Mouse (Mus musculus): ENCODE data around the gene Gm42674. TPM values are rescaled to one million over a fixed set of nuclear protein-coding genes. Genes with fewer than 3 reads are reported as not detected.

Gene Gm42674
- polyA plus RNA-seq, 1 experiment from 2014 or later = not detected

DNA sequence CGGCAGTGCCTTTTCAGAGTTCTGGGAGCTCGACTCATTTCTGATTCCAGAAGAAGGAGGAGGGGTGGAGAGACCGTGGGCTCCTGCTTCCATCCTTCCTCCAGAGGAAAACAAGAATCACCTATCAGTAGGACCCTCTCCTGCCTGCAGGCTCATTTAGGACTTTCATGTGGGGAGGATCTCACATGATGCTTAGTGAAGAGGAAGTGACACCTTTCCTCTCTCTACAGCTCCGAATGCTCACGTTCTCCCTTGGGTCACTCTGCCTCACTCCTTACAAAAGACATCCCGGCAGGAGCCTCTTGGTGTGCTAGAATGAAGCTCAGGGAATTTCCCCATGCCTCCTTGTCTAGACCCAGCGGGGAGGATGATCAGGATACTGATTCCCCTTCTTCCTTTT is 19.8 kb downstream of the Gm42674 start:
- Histone ChIP-seq H3K36me3 (replicated peaks; ENCODE audit: insufficient read depth, low read length) (no peaks in the 10 kb centered on the region), H3K27me3 (ENCODE audit: insufficient read depth, low read length) (no peaks in the 10 kb centered on the region), H3K9ac (replicated peaks) (no peak overlapping the region), H3K4me2 (ENCODE audit: low read depth, low read length) (no peak overlapping the region), H3K4me3 (ENCODE audit: low read depth, low read length) (no peak overlapping the region), H3K4me1 (ENCODE audit: insufficient read depth) (no peaks in the 10 kb centered on the region), H3K27ac (ENCODE audit: low read depth) (no peak overlapping the region), H3K9me3 (ENCODE audit: low read length) (no peaks in the 10 kb centered on the region)
- ATAC-seq (no peak), DNase-seq (no peak)
- 39% methylated on average over 7 of the region's 7 CpGs for WGBS (ENCODE audit: insufficient replicate concordance)
- no peak for TF ChIP-seq CTCF (IDR thresholded peaks at IDR 0.05; ENCODE audit: low read depth)
- no peak for TF ChIP-seq EP300 (IDR thresholded peaks at IDR 0.05; ENCODE audit: low read depth)

GRCm38 (mm10) chr3:90623435-90624071 is 21.8 kb downstream of the Gm42674 start:
- H3K4me3 ChIP-seq (ENCODE audit: low read depth, low read length) = no peak overlapping the region
- ATAC-seq (no peak), DNase-seq (no peak)
- H3K4me1 ChIP-seq (ENCODE audit: insufficient read depth) = no peaks in the 10 kb centered on the region
- 57% methylated on average over 2 of the region's 2 CpGs for WGBS (ENCODE audit: insufficient replicate concordance)
- no peak overlapping the region for H3K27ac ChIP-seq (ENCODE audit: low read depth)
- no peaks in the 10 kb centered on the region for H3K36me3 ChIP-seq (replicated peaks; ENCODE audit: insufficient read depth, low read length)
- H3K9ac ChIP-seq (replicated peaks) = no peak overlapping the region
- H3K27me3 ChIP-seq (ENCODE audit: insufficient read depth, low read length) = no peaks in the 10 kb centered on the region
- TF ChIP-seq EP300 (IDR thresholded peaks at IDR 0.05; ENCODE audit: low read depth) = no peak
- TF ChIP-seq CTCF (IDR thresholded peaks at IDR 0.05; ENCODE audit: low read depth) = no peak
- no peaks in the 10 kb centered on the region for H3K9me3 ChIP-seq (ENCODE audit: low read length)
- no peak overlapping the region for H3K4me2 ChIP-seq (ENCODE audit: low read depth, low read length)

DNA sequence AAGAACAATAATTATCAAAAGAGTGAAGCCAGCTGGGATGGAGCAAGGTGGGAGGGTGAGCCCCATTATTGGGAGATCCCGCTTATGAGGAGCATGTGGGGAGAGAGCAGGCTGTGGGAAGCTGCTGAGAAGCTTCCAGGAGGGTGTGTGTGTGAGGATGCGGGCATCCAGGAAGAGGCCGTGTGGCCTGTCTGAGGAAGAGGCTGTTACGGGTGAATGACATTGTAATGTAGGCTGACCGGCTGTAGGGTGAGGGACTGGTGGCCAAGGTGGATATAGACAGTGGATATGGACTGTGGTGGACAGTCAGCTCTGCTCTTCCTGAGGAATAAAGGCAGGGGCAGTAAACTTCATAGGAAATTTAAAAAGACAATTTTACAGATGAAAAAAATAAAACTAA is 23.8 kb downstream of the Gm42674 start:
- no peak for ATAC-seq
- DNase-seq = no peak
- Histone ChIP-seq H3K27me3 (ENCODE audit: insufficient read depth, low read length) (no peaks in the 10 kb centered on the region), H3K36me3 (replicated peaks; ENCODE audit: insufficient read depth, low read length) (no peaks in the 10 kb centered on the region), H3K4me3 (ENCODE audit: low read depth, low read length) (no peak overlapping the region), H3K27ac (ENCODE audit: low read depth) (no peak overlapping the region), H3K9ac (replicated peaks) (no peak overlapping the region), H3K4me1 (ENCODE audit: insufficient read depth) (no peaks in the 10 kb centered on the region), H3K4me2 (ENCODE audit: low read depth, low read length) (no peak overlapping the region), H3K9me3 (ENCODE audit: low read length) (no peaks in the 10 kb centered on the region)
- WGBS (ENCODE audit: insufficient replicate concordance) = 76% methylated on average over 5 of the region's 5 CpGs
- TF ChIP-seq EP300 (IDR thresholded peaks at IDR 0.05; ENCODE audit: low read depth) (no peak), CTCF (IDR thresholded peaks at IDR 0.05; ENCODE audit: low read depth) (no peak)

DNA sequence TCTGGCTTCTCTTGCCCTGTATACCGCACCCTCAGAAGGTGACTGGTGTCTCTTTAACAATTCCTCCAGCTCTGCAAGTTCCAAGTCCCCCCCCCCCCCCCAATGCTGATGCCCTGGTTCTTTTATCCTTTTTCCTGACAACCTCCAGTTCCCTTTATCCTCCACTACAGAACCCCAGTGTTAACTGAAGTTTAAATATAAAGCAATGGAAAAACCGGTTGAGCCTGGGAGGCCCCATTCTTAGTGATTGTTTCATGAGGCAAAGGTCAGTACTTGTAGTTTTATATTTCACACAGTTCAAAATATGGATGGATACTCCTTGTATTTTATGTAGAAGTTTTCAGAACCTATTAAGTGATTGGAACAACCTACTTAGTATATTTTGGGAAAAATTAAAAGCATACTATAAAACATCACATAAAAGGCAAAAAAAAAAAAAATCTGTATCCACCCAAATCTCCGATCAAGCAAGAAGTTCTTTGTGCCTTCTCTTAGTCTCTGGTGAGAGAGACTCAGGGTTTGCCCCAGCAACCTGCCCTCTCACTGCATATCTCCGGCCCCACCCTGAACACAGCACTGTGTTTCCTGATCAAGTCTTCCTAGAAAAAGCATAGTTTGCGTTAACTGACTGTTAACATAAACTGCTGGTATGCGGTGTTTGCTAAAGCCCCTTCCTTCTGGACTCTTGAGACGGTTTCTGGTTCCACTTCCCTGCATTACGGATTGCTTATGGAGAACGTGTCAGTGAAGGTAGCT is 24.7 kb downstream of the Gm42674 start:
- H3K4me3 ChIP-seq (ENCODE audit: low read depth, low read length) = no peak overlapping the region
- H3K36me3 ChIP-seq (replicated peaks; ENCODE audit: insufficient read depth, low read length) = no peaks in the 10 kb centered on the region
- no peaks in the 10 kb centered on the region for H3K9me3 ChIP-seq (ENCODE audit: low read length)
- no peaks in the 10 kb centered on the region for H3K27me3 ChIP-seq (ENCODE audit: insufficient read depth, low read length)
- no peak overlapping the region for H3K4me2 ChIP-seq (ENCODE audit: low read depth, low read length)
- no peak overlapping the region for H3K9ac ChIP-seq (replicated peaks)
- no peak overlapping the region for H3K27ac ChIP-seq (ENCODE audit: low read depth)
- TF ChIP-seq CTCF (IDR thresholded peaks at IDR 0.05; ENCODE audit: low read depth) (no peak), EP300 (IDR thresholded peaks at IDR 0.05; ENCODE audit: low read depth) (no peak)
- no peak for ATAC-seq
- DNase-seq = no peak
- no peaks in the 10 kb centered on the region for H3K4me1 ChIP-seq (ENCODE audit: insufficient read depth)
- WGBS (ENCODE audit: insufficient replicate concordance) = 60% methylated on average over 9 of the region's 9 CpGs

DNA sequence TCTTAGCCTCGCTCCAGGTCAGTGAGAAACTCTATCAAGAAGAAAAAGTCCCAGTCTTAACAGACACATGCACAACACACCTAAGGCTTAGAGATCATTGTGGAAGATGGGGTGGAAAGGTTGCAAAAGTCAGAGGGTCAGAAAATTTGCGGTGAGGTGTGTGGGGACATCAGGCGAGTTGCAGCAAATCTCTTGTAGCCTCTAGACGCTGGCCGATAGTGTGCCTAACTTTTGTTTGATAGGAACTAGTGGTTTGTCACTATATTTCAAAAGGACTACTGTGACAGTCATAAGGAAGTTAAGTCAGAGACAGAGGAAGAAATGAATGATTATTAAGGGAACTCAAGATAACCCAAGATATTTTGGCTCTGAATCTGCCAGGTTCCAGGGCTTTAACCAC is 25.7 kb downstream of the Gm42674 start:
- no peaks in the 10 kb centered on the region for H3K4me1 ChIP-seq (ENCODE audit: insufficient read depth)
- H3K4me3 ChIP-seq (ENCODE audit: low read depth, low read length) = no peak overlapping the region
- no peak overlapping the region for H3K9ac ChIP-seq (replicated peaks)
- ATAC-seq (no peak), DNase-seq (no peak)
- H3K27ac ChIP-seq (ENCODE audit: low read depth) = no peak overlapping the region
- no peaks in the 10 kb centered on the region for H3K27me3 ChIP-seq (ENCODE audit: insufficient read depth, low read length)
- 57% methylated on average over 5 of the region's 5 CpGs for WGBS (ENCODE audit: insufficient replicate concordance)
- H3K4me2 ChIP-seq (ENCODE audit: low read depth, low read length) = no peak overlapping the region
- TF ChIP-seq CTCF (IDR thresholded peaks at IDR 0.05; ENCODE audit: low read depth) (no peak), EP300 (IDR thresholded peaks at IDR 0.05; ENCODE audit: low read depth) (no peak)
- H3K9me3 ChIP-seq (ENCODE audit: low read length) = no peaks in the 10 kb centered on the region
- H3K36me3 ChIP-seq (replicated peaks; ENCODE audit: insufficient read depth, low read length) = no peaks in the 10 kb centered on the region

GRCm38 (mm10) chr3:90627807-90628206 is 26.1 kb downstream of the Gm42674 start:
- Histone ChIP-seq H3K9ac (replicated peaks) (no peak overlapping the region), H3K4me1 (ENCODE audit: insufficient read depth) (no peaks in the 10 kb centered on the region), H3K27ac (ENCODE audit: low read depth) (no peak overlapping the region), H3K4me2 (ENCODE audit: low read depth, low read length) (no peak overlapping the region), H3K9me3 (ENCODE audit: low read length) (no peaks in the 10 kb centered on the region), H3K36me3 (replicated peaks; ENCODE audit: insufficient read depth, low read length) (no peaks in the 10 kb centered on the region), H3K27me3 (ENCODE audit: insufficient read depth, low read length) (no peaks in the 10 kb centered on the region), H3K4me3 (ENCODE audit: low read depth, low read length) (no peak overlapping the region)
- TF ChIP-seq CTCF (IDR thresholded peaks at IDR 0.05; ENCODE audit: low read depth) (peak; percentile 68), EP300 (IDR thresholded peaks at IDR 0.05; ENCODE audit: low read depth) (no peak)
- no peak for ATAC-seq
- 50% methylated on average over 4 of the region's 4 CpGs for WGBS (ENCODE audit: insufficient replicate concordance)
- DNase-seq = no peak
